Mouse (Mus musculus): ENCODE data around the gene Ifna11. TPM values are rescaled to one million over a fixed set of nuclear protein-coding genes. Genes with fewer than 3 reads are reported as not detected.

The Ifna11 gene
- not detected in 2 replicates for polyA plus RNA-seq (2015; fragmentation: Nextera tagmentation; extraction: Ambion mirVana)

DNA sequence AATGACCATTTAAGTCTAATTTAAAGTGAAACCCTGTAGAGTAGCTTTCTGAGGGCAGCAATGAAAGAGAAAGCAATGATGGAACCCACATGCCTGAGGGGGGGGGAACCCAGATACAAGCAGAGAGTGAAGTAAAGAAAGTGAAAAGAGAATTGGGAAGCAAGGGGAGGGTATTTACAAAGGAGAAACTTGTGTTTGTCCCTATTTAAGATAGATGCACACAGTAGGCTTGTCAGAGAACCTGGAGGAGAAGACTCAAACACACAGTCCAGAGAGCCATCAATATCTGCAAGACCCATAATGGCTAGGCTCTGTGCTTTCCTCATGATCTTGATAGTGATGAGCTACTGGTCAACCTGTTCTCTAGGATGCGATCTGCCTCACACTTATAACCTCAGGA lies at the start of gene Ifna11:
Gene Ifna11 (plus strand): TSS at position 301 of the 400 bp plus-strand sequence.

DNA sequence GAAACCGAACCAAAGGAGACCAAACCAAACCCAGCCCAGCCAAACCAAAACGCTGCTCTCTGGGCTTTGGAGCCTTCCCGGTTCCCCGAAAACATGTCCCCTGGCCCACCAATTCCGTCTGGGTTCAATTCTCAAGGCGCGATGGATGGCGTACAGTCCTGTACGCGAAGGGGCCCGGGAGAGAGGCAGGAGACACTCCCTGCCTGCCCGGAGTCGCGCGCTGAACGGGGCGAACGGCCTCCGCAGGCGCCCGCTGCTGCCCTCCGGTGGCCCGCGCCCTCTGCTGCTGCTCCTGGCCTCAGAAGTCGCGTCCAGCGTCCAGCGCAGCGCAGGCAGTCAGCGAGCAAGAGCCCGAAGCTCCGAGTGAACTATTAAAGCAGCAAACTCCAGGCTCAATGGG lies 46.2 kb upstream of the Ifna11 start, which contains the start of gene Gm13290:
Gene Gm13290 (plus strand): TSS at position 301 of the 400 bp plus-strand sequence.

DNA sequence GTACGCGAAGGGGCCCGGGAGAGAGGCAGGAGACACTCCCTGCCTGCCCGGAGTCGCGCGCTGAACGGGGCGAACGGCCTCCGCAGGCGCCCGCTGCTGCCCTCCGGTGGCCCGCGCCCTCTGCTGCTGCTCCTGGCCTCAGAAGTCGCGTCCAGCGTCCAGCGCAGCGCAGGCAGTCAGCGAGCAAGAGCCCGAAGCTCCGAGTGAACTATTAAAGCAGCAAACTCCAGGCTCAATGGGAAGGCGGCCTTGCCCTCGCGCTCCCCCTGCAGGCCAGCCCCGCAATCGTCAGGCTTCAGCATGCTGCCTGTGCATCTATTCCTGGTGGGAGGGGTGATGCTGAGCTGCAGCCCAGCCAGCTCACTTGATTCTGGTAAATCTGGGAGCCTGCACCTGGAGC lies 43.1 kb upstream of the Ifna11 start, which contains the start of gene Gm13289:
Gene Gm13289 (plus strand): TSS at position 301 of the 400 bp plus-strand sequence.

DNA sequence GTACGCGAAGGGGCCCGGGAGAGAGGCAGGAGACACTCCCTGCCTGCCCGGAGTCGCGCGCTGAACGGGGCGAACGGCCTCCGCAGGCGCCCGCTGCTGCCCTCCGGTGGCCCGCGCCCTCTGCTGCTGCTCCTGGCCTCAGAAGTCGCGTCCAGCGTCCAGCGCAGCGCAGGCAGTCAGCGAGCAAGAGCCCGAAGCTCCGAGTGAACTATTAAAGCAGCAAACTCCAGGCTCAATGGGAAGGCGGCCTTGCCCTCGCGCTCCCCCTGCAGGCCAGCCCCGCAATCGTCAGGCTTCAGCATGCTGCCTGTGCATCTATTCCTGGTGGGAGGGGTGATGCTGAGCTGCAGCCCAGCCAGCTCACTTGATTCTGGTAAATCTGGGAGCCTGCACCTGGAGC lies 40.2 kb upstream of the Ifna11 start, which contains the start of gene Gm13272:
Gene Gm13272 (plus strand): TSS at position 301 of the 400 bp plus-strand sequence.

DNA sequence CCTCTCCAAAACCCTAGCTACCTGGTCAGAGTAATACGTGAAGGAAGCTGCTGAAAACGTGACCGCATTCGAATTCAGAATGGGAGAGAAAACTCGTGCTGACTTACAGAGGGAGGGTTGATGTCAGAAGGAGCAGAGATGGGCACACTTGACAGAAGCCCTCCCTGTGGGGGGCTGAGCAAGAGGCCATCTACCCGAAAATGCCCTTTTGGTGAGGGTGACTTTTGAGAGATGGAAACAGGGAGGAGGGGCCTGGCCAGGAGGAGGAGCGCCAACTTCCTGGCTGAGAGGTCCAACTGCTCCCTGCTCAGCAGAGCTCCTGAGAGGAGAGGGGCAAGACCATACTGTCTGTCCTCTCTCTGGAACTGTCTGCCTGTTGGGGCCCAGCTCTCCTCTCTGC lies 37.9 kb upstream of the Ifna11 start, which contains the start of gene Ifnz:
Gene Ifnz (plus strand): TSS at position 301 of the 400 bp plus-strand sequence.

DNA sequence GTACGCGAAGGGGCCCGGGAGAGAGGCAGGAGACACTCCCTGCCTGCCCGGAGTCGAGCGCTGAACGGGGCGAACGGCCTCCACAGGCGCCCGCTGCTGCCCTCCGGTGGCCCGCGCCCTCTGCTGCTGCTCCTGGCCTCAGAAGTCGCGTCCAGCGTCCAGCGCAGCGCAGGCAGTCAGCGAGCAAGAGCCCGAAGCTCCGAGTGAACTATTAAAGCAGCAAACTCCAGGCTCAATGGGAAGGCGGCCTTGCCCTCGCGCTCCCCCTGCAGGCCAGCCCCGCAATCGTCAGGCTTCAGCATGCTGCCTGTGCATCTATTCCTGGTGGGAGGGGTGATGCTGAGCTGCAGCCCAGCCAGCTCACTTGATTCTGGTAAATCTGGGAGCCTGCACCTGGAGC lies 34.4 kb upstream of the Ifna11 start, which contains the start of gene Gm13276:
Gene Gm13276 (plus strand): TSS at position 301 of the 400 bp plus-strand sequence.

DNA sequence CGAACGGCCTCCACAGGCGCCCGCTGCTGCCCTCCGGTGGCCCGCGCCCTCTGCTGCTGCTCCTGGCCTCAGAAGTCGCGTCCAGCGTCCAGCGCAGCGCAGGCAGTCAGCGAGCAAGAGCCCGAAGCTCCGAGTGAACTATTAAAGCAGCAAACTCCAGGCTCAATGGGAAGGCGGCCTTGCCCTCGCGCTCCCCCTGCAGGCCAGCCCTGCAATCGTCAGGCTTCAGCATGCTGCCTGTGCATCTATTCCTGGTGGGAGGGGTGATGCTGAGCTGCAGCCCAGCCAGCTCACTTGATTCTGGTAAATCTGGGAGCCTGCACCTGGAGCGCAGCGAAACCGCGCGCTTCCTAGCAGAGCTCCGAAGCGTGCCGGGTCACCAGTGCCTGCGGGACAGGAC lies 31.4 kb upstream of the Ifna11 start, which contains the start of gene Gm13277:
Gene Gm13277 (plus strand): TSS at position 231 of the 400 bp plus-strand sequence.

DNA sequence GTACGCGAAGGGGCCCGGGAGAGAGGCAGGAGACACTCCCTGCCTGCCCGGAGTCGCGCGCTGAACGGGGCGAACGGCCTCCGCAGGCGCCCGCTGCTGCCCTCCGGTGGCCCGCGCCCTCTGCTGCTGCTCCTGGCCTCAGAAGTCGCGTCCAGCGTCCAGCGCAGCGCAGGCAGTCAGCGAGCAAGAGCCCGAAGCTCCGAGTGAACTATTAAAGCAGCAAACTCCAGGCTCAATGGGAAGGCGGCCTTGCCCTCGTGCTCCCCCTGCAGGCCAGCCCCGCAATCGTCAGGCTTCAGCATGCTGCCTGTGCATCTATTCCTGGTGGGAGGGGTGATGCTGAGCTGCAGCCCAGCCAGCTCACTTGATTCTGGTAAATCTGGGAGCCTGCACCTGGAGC lies 28.5 kb upstream of the Ifna11 start, which contains the start of gene Gm13278:
Gene Gm13278 (plus strand): TSS at position 301 of the 400 bp plus-strand sequence.

DNA sequence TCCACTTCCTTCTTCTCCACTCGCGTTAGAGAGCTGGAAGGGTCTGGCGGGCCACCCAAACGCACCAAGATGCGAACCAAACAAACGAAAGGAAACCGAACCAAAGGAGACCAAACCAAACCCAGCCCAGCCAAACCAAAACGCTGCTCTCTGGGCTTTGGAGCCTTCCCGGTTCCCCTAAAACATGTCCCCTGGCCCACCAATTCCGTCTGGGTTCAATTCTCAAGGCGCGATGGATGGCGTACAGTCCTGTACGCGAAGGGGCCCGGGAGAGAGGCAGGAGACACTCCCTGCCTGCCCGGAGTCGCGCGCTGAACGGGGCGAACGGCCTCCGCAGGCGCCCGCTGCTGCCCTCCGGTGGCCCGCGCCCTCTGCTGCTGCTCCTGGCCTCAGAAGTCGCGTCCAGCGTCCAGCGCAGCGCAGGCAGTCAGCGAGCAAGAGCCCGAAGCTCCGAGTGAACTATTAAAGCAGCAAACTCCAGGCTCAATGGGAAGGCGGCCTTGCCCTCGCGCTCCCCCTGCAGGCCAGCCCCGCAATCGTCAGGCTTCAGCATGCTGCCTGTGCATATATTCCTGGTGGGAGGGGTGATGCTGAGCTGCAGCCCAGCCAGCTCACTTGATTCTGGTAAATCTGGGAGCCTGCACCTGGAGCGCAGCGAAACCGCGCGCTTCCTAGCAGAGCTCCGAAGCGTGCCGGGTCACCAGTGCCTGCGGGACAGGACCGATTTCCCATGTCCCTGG lies 25.7 kb upstream of the Ifna11 start, which contains the start of gene Gm13275:
Gene Gm13275 (plus strand): TSS at position 552 of the 740 bp plus-strand sequence.

DNA sequence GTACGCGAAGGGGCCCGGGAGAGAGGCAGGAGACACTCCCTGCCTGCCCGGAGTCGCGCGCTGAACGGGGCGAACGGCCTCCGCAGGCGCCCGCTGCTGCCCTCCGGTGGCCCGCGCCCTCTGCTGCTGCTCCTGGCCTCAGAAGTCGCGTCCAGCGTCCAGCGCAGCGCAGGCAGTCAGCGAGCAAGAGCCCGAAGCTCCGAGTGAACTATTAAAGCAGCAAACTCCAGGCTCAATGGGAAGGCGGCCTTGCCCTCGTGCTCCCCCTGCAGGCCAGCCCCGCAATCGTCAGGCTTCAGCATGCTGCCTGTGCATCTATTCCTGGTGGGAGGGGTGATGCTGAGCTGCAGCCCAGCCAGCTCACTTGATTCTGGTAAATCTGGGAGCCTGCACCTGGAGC lies 22.7 kb upstream of the Ifna11 start, which contains the start of gene Gm13279:
Gene Gm13279 (plus strand): TSS at position 301 of the 400 bp plus-strand sequence.

DNA sequence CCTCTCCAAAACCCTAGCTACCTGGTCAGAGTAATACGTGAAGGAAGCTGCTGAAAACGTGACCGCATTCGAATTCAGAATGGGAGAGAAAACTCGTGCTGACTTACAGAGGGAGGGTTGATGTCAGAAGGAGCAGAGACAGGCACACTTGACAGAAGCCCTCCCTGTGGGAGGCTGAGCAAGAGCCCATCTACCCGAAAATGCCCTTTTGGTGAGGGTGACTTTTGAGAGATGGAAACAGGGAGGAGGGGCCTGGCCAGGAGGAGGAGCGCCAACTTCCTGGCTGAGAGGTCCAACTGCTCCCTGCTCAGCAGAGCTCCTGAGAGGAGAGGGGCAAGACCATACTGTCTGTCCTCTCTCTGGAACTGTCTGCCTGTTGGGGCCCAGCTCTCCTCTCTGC lies 20.4 kb upstream of the Ifna11 start, which contains the start of gene Gm13285:
Gene Gm13285 (plus strand): TSS at position 301 of the 400 bp plus-strand sequence.

DNA sequence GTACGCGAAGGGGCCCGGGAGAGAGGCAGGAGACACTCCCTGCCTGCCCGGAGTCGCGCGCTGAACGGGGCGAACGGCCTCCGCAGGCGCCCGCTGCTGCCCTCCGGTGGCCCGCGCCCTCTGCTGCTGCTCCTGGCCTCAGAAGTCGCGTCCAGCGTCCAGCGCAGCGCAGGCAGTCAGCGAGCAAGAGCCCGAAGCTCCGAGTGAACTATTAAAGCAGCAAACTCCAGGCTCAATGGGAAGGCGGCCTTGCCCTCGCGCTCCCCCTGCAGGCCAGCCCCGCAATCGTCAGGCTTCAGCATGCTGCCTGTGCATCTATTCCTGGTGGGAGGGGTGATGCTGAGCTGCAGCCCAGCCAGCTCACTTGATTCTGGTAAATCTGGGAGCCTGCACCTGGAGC lies 16.8 kb upstream of the Ifna11 start, which contains the start of gene Gm13287:
Gene Gm13287 (plus strand): TSS at position 301 of the 400 bp plus-strand sequence.

DNA sequence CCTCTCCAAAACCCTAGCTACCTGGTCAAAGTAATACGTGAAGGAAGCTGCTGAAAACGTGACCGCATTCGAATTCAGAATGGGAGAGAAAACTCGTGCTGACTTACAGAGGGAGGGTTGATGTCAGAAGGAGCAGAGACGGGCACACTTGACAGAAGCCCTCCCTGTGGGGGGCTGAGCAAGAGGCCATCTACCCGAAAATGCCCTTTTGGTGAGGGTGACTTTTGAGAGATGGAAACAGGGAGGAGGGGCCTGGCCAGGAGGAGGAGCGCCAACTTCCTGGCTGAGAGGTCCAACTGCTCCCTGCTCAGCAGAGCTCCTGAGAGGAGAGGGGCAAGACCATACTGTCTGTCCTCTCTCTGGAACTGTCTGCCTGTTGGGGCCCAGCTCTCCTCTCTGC lies 14.5 kb upstream of the Ifna11 start, which contains the start of gene Gm13288:
Gene Gm13288 (plus strand): TSS at position 301 of the 400 bp plus-strand sequence.

DNA sequence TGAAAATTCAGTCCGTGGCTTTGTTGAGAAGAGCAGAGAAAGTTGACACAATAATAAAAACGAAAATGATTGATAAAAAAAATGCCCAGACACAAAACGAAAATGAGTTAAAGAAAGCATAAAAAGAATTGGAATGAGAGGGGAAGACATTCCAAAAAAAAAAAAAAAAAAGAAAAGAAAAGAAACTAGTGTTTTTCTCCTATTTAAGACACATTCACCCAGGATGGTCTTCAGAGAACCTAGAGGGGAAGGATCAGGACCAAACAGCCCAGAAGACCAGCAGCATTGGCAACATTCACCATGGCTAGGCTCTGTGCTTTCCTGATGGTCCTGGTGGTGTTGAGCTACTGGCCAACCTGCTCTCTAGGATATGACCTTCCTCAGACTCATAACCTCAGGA lies 3.8 kb upstream of the Ifna11 start, which contains the start of gene Ifna7:
Gene Ifna7 (plus strand): TSS at position 301 of the 400 bp plus-strand sequence.

DNA sequence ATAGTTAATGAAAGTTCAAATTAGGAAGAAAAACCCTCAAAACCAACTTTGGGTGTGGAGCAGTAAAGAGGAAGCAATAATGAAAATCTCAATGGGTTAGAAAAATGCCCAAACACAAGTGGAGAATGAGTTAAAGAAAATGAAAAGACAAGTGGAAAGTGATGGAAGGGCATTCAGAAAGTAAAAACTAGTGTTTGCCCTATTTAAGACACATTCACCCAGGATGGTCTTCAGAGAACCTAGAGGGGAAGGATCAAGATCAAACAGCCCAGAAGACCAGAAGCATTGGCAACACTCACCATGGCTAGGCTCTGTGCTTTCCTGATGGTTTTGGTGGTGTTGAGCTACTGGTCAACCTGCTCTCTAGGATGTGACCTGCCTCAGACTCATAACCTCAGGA lies 7.4 kb downstream of the Ifna11 start, which contains the start of gene Ifna6:
Gene Ifna6 (plus strand): TSS at position 301 of the 400 bp plus-strand sequence.

DNA sequence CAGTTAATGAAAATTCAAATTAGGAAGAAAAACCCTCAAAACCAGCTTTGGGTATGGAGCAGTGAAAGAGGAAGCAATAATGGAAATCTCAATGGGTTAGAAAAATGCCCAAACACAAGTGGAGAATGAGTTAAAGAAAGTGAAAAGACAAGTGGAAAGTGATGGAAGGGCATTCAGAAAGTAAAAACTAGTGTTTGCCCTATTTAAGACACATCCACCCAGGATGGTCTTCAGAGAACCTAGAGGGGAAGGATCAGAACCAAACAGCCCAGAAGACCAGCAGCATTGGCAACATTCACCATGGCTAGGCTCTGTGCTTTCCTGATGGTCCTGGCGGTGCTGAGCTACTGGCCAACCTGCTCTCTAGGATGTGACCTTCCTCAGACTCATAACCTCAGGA lies 15.5 kb downstream of the Ifna11 start, which contains the start of gene Ifna5:
Gene Ifna5 (plus strand): TSS at position 301 of the 400 bp plus-strand sequence.

DNA sequence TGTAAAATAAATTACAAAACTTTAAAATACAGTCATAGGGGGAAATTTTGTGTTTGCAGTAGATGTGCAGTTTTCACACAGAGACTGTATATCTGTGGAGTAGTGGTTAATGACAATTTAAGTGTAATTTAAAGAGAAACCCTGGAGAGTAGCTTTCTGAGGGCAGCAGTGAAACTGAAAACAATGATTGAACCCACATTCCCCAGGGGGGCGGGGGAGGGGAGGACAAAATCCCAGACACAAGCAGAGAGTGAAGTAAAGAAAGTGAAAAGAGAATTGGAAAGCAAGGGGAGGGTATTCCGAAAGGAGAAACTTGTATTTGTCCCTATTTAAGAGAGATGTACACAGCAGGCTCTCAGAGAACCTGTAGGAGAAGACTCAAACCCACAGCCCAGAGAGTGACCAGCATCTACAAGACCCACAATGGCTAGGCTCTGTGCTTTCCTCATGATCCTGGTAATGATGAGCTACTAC lies 21.7 kb downstream of the Ifna11 start, which contains the start of gene Ifna4:
Gene Ifna4 (plus strand): TSS at position 424 of the 474 bp plus-strand sequence.

DNA sequence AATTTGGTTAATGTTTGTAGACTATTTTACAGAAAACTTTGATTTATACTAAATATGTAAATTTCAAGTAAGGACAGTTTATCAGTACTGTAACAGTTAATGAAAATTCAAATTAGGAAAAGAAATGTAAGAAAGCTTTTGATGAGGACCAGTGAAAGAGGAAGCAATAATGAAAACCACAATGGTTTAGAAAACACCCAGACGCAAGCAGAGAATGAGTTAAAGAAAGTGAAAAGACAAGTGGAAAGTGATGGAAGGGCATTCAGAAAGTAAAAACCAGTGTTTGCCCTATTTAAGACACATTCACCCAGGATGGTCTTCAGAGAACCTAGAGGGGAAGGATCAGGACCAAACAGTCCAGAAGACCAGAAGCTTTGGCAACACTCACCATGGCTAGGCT lies 29.9 kb downstream of the Ifna11 start, which contains the start of gene Ifna1:
Gene Ifna1 (plus strand): TSS at position 390 of the 400 bp plus-strand sequence.

Data from adrenal gland, postnatal 0 days (tissue).